In the genomic region with DNA sequence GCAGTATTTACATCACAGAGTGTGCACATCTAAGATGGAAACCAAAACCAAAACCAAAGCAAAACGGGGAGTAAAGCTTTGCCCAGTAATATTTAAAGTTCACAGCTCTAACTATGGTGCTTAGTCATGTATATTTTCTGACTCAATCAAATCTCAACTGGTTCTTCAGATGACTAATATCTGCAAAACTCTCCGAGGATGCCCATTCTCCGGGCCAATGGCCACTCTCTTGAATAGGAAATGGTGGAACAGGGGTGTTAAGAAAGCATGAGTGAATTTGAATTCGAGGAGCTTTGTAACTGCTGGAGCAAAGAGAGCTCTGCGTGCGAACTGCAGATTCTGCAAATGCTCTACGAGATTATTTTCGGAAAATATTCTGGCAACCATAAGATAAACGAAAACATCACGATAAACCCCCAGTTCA, we compare ENCODE assay signal across 8 mouse cellular contexts. TPM values are rescaled to one million over a fixed set of nuclear protein-coding genes. Genes with fewer than 3 reads are reported as not detected.
DNase-seq lines count a peak whose midpoint lies in the region; ATAC-seq and TF ChIP-seq lines count a peak whose summit lies in the region.

No protein-coding gene starts in this region.

- TF ChIP-seq CTCF in C2C12 (IDR thresholded peaks at IDR 0.05; ENCODE audit: control insufficient read depth, insufficient read depth, insufficient read length), result no peak
- TF ChIP-seq CTCF in bone marrow macrophage, adult 2 months (IDR thresholded peaks at IDR 0.05; ENCODE audit: low read depth, low read length), result no peak
- no peak for TF ChIP-seq CTCF in liver, embryonic 14.5 days (IDR thresholded peaks at IDR 0.05; ENCODE audit: low read depth)

- peaks cover 3% of the 10 kb centered on the region for H3K79me3 ChIP-seq in C2C12 (ENCODE audit: low read depth)

- H3K79me2 ChIP-seq in C2C12 (ENCODE audit: control insufficient read depth, insufficient read depth), result peaks cover 8% of the 10 kb centered on the region

- TF ChIP-seq EP300 in liver, embryonic 14.5 days (IDR thresholded peaks at IDR 0.05; ENCODE audit: low read depth), result no peak

- H3K4me2 ChIP-seq in heart, embryonic 14.5 days (ENCODE audit: low read length), result peak overlapping the region; percentile 68
- H3K4me2 ChIP-seq in heart, embryonic 16.5 days (ENCODE audit: low read depth, low read length), result peak overlapping the region; percentile 70
- peak overlapping the region; percentile 79 for H3K4me2 ChIP-seq in liver, embryonic 14.5 days (ENCODE audit: low read depth)
- peak overlapping the region; percentile 70 for H3K4me2 ChIP-seq in neural tube, embryonic 13.5 days

- no peaks in the 10 kb centered on the region for H3K27me3 ChIP-seq in heart, embryonic 14.5 days (ENCODE audit: control insufficient read depth, insufficient read depth, low read length)
- no peaks in the 10 kb centered on the region for H3K27me3 ChIP-seq in C2C12 (ENCODE audit: control insufficient read depth, insufficient read depth, insufficient read length)
- no peaks in the 10 kb centered on the region for H3K27me3 ChIP-seq in heart, embryonic 16.5 days (ENCODE audit: control insufficient read depth, insufficient read depth, low read length)
- H3K27me3 ChIP-seq in liver, embryonic 14.5 days (ENCODE audit: control insufficient read depth, insufficient read depth, low read length), result no peaks in the 10 kb centered on the region
- H3K27me3 ChIP-seq in neural tube, embryonic 13.5 days, result no peaks in the 10 kb centered on the region

- peak overlapping the region; percentile 89 for H3K9ac ChIP-seq in heart, embryonic 14.5 days (ENCODE audit: low read length)
- H3K9ac ChIP-seq in heart, embryonic 16.5 days (ENCODE audit: low read length), result peak overlapping the region; percentile 85
- H3K9ac ChIP-seq in liver, embryonic 14.5 days (replicated peaks), result peak overlapping the region; percentile 52
- H3K9ac ChIP-seq in neural tube, embryonic 13.5 days, result peak overlapping the region; percentile 74

- peak overlapping the region; percentile 95 for H3K27ac ChIP-seq in heart, embryonic 14.5 days (replicated peaks in 1 of 2; ENCODE audit: control insufficient read depth in 1 of 2, insufficient read depth in 1 of 2, low read depth in 2 of 2, low read length in 2 of 2)
- peak overlapping the region; percentile 50 for H3K27ac ChIP-seq in bone marrow macrophage, adult 2 months (ENCODE audit: insufficient read depth, low read depth, low read length)
- H3K27ac ChIP-seq in heart, embryonic 16.5 days (ENCODE audit: low read length), result peak overlapping the region; percentile 92
- H3K27ac ChIP-seq in liver, embryonic 14.5 days, result no peak overlapping the region
- peak overlapping the region; percentile 80 for H3K27ac ChIP-seq in neural tube, embryonic 13.5 days (replicated peaks)

- H3K36me3 ChIP-seq in heart, embryonic 14.5 days (ENCODE audit: control insufficient read depth, insufficient read depth, low read length), result peaks cover 29% of the 10 kb centered on the region
- H3K36me3 ChIP-seq in C2C12 (ENCODE audit: control insufficient read depth, insufficient read depth), result peaks cover 9% of the 10 kb centered on the region
- peaks cover 13% of the 10 kb centered on the region for H3K36me3 ChIP-seq in heart, embryonic 16.5 days (ENCODE audit: control insufficient read depth, insufficient read depth)
- H3K36me3 ChIP-seq in liver, embryonic 14.5 days (replicated peaks; ENCODE audit: control insufficient read depth, insufficient read depth, low read depth), result no peaks in the 10 kb centered on the region
- H3K36me3 ChIP-seq in neural tube, embryonic 13.5 days, result peaks cover 24% of the 10 kb centered on the region

- WGBS in heart, embryonic 14.5 days, result 1% methylated on average over 10 of the region's 10 CpGs
- WGBS in heart, embryonic 16.5 days, result 2% methylated on average over 10 of the region's 10 CpGs
- WGBS in liver, embryonic 14.5 days (ENCODE audit: insufficient replicate concordance), result under 1% methylated on average over 10 of the region's 10 CpGs
- WGBS in neural tube, embryonic 13.5 days, result 2% methylated on average over 10 of the region's 10 CpGs

- H3K9me3 ChIP-seq in heart, embryonic 14.5 days (ENCODE audit: control insufficient read depth, low read length), result no peaks in the 10 kb centered on the region
- H3K9me3 ChIP-seq in heart, embryonic 16.5 days (replicated peaks; ENCODE audit: control insufficient read depth, low read length), result no peaks in the 10 kb centered on the region
- H3K9me3 ChIP-seq in liver, embryonic 14.5 days (ENCODE audit: control insufficient read depth, low read length), result no peaks in the 10 kb centered on the region
- H3K9me3 ChIP-seq in neural tube, embryonic 13.5 days, result peaks cover 3% of the 10 kb centered on the region

- peaks cover 0 to 13% of the 10 kb centered on the region in 2 experiments; a peak in 2 of 4 replicates for H3K4me1 ChIP-seq in heart, embryonic 14.5 days (ENCODE audit: control insufficient read depth in 2 of 2, insufficient read depth in 2 of 2, low read length in 2 of 2)
- H3K4me1 ChIP-seq in bone marrow macrophage, adult 2 months (ENCODE audit: control insufficient read depth, insufficient read depth, low read length), result 0 out of 2 replicates have a peak, but pooled peaks cover 5% of the 10 kb centered on the region
- H3K4me1 ChIP-seq in heart, embryonic 16.5 days (ENCODE audit: control insufficient read depth, insufficient read depth, low read length), result peaks cover 17% of the 10 kb centered on the region
- H3K4me1 ChIP-seq in liver, embryonic 14.5 days (replicated peaks; ENCODE audit: control insufficient read depth in 2 of 2, insufficient read depth in 2 of 2, low read length in 1 of 2), result peaks cover 0 to 6% of the 10 kb centered on the region in 2 experiments; a peak in 2 of 4 replicates
- peaks cover 15% of the 10 kb centered on the region for H3K4me1 ChIP-seq in neural tube, embryonic 13.5 days (replicated peaks)

- peak; percentile 23; the same call in 1 of the 2 replicates for ATAC-seq in heart, embryonic 14.5 days (ENCODE audit: insufficient number of reproducible peaks, insufficient read depth, low FRiP score, low read depth)
- ATAC-seq in heart, embryonic 16.5 days (replicated peaks; ENCODE audit: extremely low read depth, insufficient read depth, low FRiP score), result peak; percentile 23; the same call in 1 of the 2 replicates
- peak; percentile 54 for ATAC-seq in liver, embryonic 14.5 days (ENCODE audit: insufficient read depth)
- ATAC-seq in neural tube, embryonic 13.5 days (ENCODE audit: low read depth), result peak; percentile 23; the same call in 1 of the 2 replicates

- H3K4me3 ChIP-seq in heart, embryonic 14.5 days (ENCODE audit: control insufficient read depth in 1 of 2, insufficient read depth in 1 of 2, low read depth in 1 of 2, low read length in 2 of 2), result peak overlapping the region; percentile 85 to 96
- H3K4me3 ChIP-seq in C2C12 (ENCODE audit: insufficient read depth, poor library complexity, severe bottlenecking), result peak overlapping the region; percentile 63
- H3K4me3 ChIP-seq in bone marrow macrophage, adult 2 months (ENCODE audit: insufficient read depth, low read length), result peak overlapping the region; percentile 76
- H3K4me3 ChIP-seq in heart, embryonic 16.5 days (ENCODE audit: low read length), result peak overlapping the region; percentile 82
- H3K4me3 ChIP-seq in liver, embryonic 14.5 days (ENCODE audit: insufficient read depth in 1 of 2, low read depth in 2 of 2, low read length in 2 of 2), result peak overlapping the region; percentile 67 to 70
- peak overlapping the region; percentile 61 for H3K4me3 ChIP-seq in neural tube, embryonic 13.5 days

- TF ChIP-seq POLR2A in bone marrow macrophage, adult 2 months (IDR thresholded peaks at IDR 0.05; ENCODE audit: borderline replicate concordance, low read depth, low read length), result no peak

- DNase-seq in heart, adult 18-20 months, result no peak
- DNase-seq in liver, embryonic 14.5 days (ENCODE audit: low read depth in 3 of 3, low spot score in 3 of 3), result peak; percentile 27 to 42 (median 29)
- DNase-seq in frontal cortex, postnatal 14 days (ENCODE audit: low spot score in 2 of 2), result no peak

- peak overlapping the region; percentile 65 for H3ac ChIP-seq in C2C12 (ENCODE audit: control insufficient read depth, insufficient read length, low read depth)

TF ChIP-seq in C2C12, 6 proteins besides CTCF, POLR2A, EP300 and RAD21:
- no peak for TF ChIP-seq MAX (IDR thresholded peaks at IDR 0.05)
- no peak for TF ChIP-seq MYOG (IDR thresholded peaks at IDR 0.05; ENCODE audit: control insufficient read depth, extremely low read depth, insufficient read length)
- TF ChIP-seq MYOD1 (IDR thresholded peaks at IDR 0.05; ENCODE audit: control insufficient read depth, insufficient read length, low read depth), result no peak
- TF ChIP-seq CEBPB (IDR thresholded peaks at IDR 0.05; ENCODE audit: low read depth), result no peak
- no peak for TF ChIP-seq USF1 (IDR thresholded peaks at IDR 0.05; ENCODE audit: low read depth)
- TF ChIP-seq FOSL1 (IDR thresholded peaks at IDR 0.05; ENCODE audit: insufficient read depth, low read length, poor library complexity, severe bottlenecking), result no peak

RNA-seq across cellular contexts. Expression of a gene that starts 0.5 kb away (rescaled TPM):
- 18.7 and 19.1 TPM in 2 replicates for polyA plus RNA-seq in heart, embryonic 14.5 days (2014; fragmentation: Nextera tagmentation; extraction: Ambion mirVana)
- total RNA-seq in heart, adult 18-20 months (2021), result 1 to 10 TPM; 4.1 to 4.6 TPM
- 0.88 TPM for polyA plus RNA-seq in C2C12 (2012; fragmentation: generic; extraction: Trizol)
- polyA plus RNA-seq in bone marrow macrophage, adult 2 months (2012; ENCODE audit: insufficient read depth, insufficient read length, missing spikeins), result 13.5 and 14.0 TPM in 2 replicates
- polyA plus RNA-seq in heart, embryonic 16.5 days (2015; fragmentation: Nextera tagmentation; extraction: Ambion mirVana), result 13.9 and 14.8 TPM in 2 replicates
- 0.64 and 0.87 TPM in 2 replicates for polyA plus RNA-seq in liver, embryonic 14.5 days (2012; rRNA removed)
- 1.7 and 1.9 TPM in 2 replicates for polyA plus RNA-seq in liver, embryonic 14.5 days (2014; fragmentation: Nextera tagmentation; extraction: Ambion mirVana)
- 20.3 and 20.8 TPM in 2 replicates for polyA plus RNA-seq in neural tube, embryonic 13.5 days (2015; fragmentation: Nextera tagmentation; extraction: Ambion mirVana)

Comparison
In these comparisons a context has a peak if more than half of its experiments do, and no peak if none do; other contexts are left out.
1. DNase-seq: peak in liver, embryonic 14.5 days (3 of 3); none in heart, adult 18-20 months (0 of 2) and frontal cortex, postnatal 14 days (0 of 2).
2. Peak in every context shown above with its lines, with median percentiles within 50 percentile points of each other: ATAC-seq, H3K4me2 ChIP-seq, H3K4me3 ChIP-seq and H3K9ac ChIP-seq.